Comparison of ENCODE assay signal across 9 mouse cellular contexts in the genomic region with DNA sequence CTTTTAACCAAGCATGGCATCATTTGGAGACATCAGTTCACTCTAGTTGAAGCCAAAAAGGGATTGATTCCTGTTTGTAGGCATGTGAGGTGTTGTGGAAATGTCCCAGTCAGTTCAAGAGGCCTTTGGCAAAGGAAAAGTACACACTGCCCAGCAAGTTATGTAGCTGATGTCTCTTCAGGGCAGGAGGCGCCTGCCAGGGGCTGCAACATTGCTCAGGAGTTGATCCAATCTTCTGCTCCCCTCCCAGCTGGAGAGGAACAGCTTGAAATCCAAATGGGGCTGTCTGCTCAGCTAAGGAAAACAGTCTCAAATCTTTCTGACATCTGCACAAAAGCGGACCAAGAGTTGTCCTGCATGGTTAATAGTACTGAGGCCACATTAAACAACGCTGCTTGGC.
A peak's percentile ranks its signal among the peaks of the same experiment; 100 is the strongest.
DNase-seq lines count a peak whose midpoint lies in the region.
"Had no signal": no experiment of that assay in that cellular context is flagged by ENCODE, and none has a peak within 500 bp of the region (broad histone marks: within the 10 kb centered on the region; RNA-seq: fewer than 3 reads in every experiment).

No protein-coding gene starts in this region.

- H3K36me3 ChIP-seq in heart, embryonic 10.5 days, result no peaks in the 10 kb centered on the region

- intact Hi-C loops in heart, postnatal 14 days (cut with DNase I), result no loop called here

- WGBS in heart, embryonic 10.5 days, result 54% methylated on average over 3 of the region's 3 CpGs

- peak; percentile 94 for DNase-seq in heart, adult 11 months
- DNase-seq in heart, embryonic 10.5 days (ENCODE audit: low spot score), result no peak
- DNase-seq in right cerebral cortex, postnatal 10 days (ENCODE audit: low spot score in 2 of 2), result peak; percentile 19 to 22
- no peak for DNase-seq in right cerebral cortex, postnatal 36 days (ENCODE audit: low spot score in 2 of 2)
- DNase-seq in heart, postnatal 14 days, result peak; percentile 16 to 22
- peak; percentile 10 for DNase-seq in skeletal muscle tissue, adult 2 months (ENCODE audit: low read depth, low spot score)
- no peak for DNase-seq in frontal cortex, postnatal 14 days (ENCODE audit: low spot score in 2 of 2)
- DNase-seq in right cerebral cortex, adult 18-20 months, result no peak

- H3K27ac ChIP-seq in heart, embryonic 10.5 days, result no peak overlapping the region

- no peak overlapping the region for H3K4me3 ChIP-seq in heart, embryonic 10.5 days
- H3K4me3 ChIP-seq: myocyte had no signal

- H3K4me1 ChIP-seq in heart, embryonic 10.5 days, result no peaks in the 10 kb centered on the region

- H3K27me3 ChIP-seq in heart, embryonic 10.5 days (ENCODE audit: insufficient read depth, poor library complexity, severe bottlenecking), result no peaks in the 10 kb centered on the region; the same call in 1 of the 2 replicates

- H3K9me3 ChIP-seq in heart, embryonic 10.5 days, result no peaks in the 10 kb centered on the region

Comparison
In these comparisons a context has a peak if more than half of its experiments do, and no peak if none do; other contexts are left out.
1. DNase-seq: peak in heart, adult 11 months (single experiment), right cerebral cortex, postnatal 10 days (2 of 2), heart, postnatal 14 days (2 of 2) and skeletal muscle tissue, adult 2 months (single experiment); none in heart, embryonic 10.5 days (single experiment), right cerebral cortex, postnatal 36 days (0 of 2), frontal cortex, postnatal 14 days (0 of 2) and right cerebral cortex, adult 18-20 months (single experiment).